Mouse (Mus musculus) layer of hippocampus, adult 2 months (tissue): Measurements from ENCODE around the gene Col6a5. TPM values are rescaled to one million over a fixed set of nuclear protein-coding genes. Genes with fewer than 3 reads are reported as not detected.

ENCODE experiments used
- DNase-seq, 2 experiments: peaks; one replicate each; pipeline ENCODE4 v3.0.0; 2022; ENCODE audit warnings: low spot score in 2 of 2
- H3K27ac ChIP-seq: fragments of 200-600 bp; 2 replicates; pipeline ENCODE4 v1.8.1; 2022
- H3K4me3 ChIP-seq: fragments of 200-600 bp; 2 replicates; pipeline ENCODE4 v1.8.1; 2022; ENCODE audit warnings: mild to moderate bottlenecking
- CTCF ChIP-seq: fragments of 200-600 bp; conservative IDR thresholded peaks from 2 replicates; pipeline ENCODE4 v1.8.1; 2022; ENCODE audit warnings: antibody characterized with exemption, mild to moderate bottlenecking, moderate library complexity
- long read RNA-seq, 2 experiments: library from polyadenylated mRNA; stranded (forward); transcript quantifications; one replicate each; pipeline ENCODE4 v2.0.0; 2021; ENCODE audit warnings: borderline mapping rate in 2 of 2
- total RNA-seq, 2 experiments: library from RNA; stranded (reverse); gene quantifications; 2 replicates each; pipeline ENCODE4 v1.2.3; 2021

The Col6a5 gene
- under 1 TPM; 0.39 to 0.64 TPM for total RNA-seq
- long read RNA-seq, experiment 1 = 0 reads
- long read RNA-seq, experiment 2, partial matches to known transcripts = 0 of 1 reads
- long read RNA-seq, experiment 2, other reads (novel, unspliced or antisense) = 1 of 1 reads

DNA sequence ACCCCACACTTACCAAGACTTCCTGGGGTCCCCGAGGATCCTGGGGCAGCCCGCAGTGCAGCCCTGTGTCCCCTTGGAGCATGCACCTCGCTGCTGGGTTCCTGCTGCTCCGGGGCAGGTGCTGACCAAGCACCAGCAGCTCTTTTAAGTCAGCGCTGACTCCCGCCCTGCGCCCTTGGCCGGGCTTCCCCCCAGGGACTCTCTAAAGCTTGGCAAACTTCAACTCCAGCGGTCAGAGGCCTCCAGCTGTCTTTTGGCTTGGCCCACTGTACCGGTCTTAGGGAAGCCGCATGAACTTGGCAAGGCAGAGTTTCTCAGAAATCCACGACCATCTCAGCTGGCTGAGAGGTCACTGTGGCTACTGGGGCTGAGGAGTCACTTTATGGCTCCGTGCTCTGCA is at the start of gene Col6a5:
Gene Col6a5, minus strand, starts transcription at position 111 of the 400 bp plus-strand sequence.
- TF ChIP-seq CTCF = no peak
- DNase-seq = no peak
- Histone ChIP-seq H3K27ac (no peak within 1 kb of the TSS), H3K4me3 (no peak within 1 kb of the TSS)

DNA sequence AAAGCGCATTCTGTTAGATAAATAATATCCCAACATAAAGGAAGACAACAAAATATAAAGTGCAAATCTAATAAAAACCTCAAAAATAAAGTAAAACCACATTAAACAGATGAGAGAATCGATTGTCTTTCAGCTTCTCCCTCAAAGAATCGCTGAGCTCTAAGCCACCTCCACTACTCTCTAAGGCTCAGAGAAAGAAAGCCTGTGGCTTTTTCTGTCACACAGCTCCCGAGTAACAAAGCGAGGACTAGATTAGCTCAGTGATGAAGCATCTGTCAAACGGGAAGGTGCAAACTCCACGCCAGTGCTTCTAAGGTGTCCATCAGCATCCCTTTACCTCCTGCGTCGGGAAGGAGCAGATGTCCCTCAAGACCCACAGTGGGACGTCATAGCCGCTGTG is 37.5 kb upstream of the Col6a5 start:
- no peak for TF ChIP-seq CTCF
- H3K4me3 ChIP-seq = no peak overlapping the region
- DNase-seq = no peak
- H3K27ac ChIP-seq = no peak overlapping the region

DNA sequence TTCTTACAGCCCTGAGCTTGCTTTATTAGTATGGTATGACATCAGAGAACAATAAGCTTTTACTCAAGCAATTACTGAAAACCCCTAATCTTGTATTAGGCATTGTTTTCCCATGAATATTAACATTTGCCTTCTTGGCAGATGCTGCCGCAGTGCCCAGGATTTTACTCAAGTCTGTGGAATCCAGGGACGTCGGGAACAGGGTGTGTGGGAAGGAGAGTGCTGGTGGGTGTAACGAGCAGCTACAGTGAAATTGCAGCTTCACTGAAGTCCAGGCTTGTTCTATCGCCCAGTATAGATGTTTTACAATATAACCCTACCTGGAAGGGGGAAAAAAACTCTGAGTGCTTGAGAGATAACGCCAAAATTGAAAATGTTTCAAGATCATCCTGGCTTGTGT is 32.0 kb upstream of the Col6a5 start:
- no peak for TF ChIP-seq CTCF
- H3K4me3 ChIP-seq = no peak overlapping the region
- H3K27ac ChIP-seq = peak overlapping the region; percentile 25; the same call in 1 of the 2 replicates
- DNase-seq = peak in 1 of 2 experiments; percentile 34

DNA sequence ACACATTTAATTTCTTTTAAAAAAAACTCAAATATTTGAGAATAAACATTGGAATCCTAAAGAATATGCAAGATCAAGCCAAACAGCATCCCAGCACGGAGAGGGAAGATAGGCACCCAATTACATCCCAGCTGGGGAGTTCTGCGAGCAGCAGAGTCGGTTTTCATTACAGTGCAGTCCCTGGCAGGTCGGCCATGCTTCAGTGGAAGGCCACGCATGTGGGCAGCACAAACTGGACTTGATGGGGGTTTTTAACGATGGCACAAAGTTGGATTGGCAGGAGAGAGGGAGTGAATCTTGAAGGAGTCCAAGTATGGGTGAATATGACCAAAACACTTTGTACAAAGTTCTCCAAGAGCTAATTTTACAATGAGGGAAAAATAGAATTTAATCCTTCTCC is 29.7 kb upstream of the Col6a5 start:
- no peak for DNase-seq
- no peak overlapping the region for H3K4me3 ChIP-seq
- no peak for TF ChIP-seq CTCF
- H3K27ac ChIP-seq = no peak overlapping the region

DNA sequence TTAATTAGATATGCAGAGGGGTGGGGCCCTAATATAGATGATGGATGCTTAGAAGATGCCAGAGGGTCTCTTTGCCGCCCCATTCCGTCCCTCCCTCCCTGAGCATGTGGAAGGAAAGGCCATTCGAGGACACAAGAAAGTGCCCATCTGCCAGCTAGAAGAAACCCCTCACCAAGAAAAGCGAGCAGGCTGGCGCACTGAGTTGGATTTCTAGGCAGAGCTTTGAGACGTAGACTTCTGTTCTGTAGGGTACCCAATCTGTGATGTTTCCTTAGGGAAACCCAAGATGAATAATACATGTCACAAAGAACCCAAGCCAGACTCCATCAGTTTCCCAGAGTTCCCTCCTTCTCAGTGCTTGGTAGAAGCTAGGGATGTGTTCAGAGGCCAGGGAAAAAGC is 29.0 kb upstream of the Col6a5 start:
- no peak for TF ChIP-seq CTCF
- no peak overlapping the region for H3K4me3 ChIP-seq
- DNase-seq = peak; percentile 12 to 26

DNA sequence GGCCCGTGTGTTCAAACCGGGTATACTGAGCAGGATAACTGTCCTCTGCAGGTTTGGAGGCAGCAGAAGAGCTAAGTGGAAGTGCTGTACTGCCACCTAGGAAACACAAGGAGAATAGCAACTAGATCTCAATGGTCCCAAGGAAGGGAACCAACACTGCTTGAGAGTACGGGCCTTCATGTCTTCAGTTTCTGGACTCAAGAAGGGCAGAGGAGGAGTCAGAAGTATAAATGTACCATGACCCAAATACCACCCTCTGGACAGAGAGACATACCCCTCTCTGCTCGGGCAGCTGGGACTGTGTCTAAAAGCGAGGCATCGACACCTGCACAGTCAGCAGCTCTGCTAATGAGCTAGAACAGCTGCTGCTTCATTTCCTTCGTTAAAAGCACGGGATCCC is 27.7 kb upstream of the Col6a5 start:
- TF ChIP-seq CTCF = peak; percentile 82
- peak; percentile 14 to 16 for DNase-seq
- Histone ChIP-seq H3K27ac (no peak overlapping the region), H3K4me3 (no peak overlapping the region)

More for the DNA sequence above, 29.0 kb upstream of the Col6a5 start:
- H3K27ac ChIP-seq = no peak overlapping the region

- no peak overlapping the region for H3K4me3 ChIP-seq
- no peak overlapping the region for H3K27ac ChIP-seq
- 0 out of 2 replicates have a peak, but pooled peaks have one; percentile 2 for TF ChIP-seq CTCF
- DNase-seq = no peak
Measured at GRCm38 (mm10) chr9:105984931-105985519, 24.6 kb upstream of the Col6a5 start.

- H3K27ac ChIP-seq = no peak overlapping the region
Measured at GRCm38 (mm10) chr9:105978479-105978878, 18.0 kb upstream of the Col6a5 start.

GRCm38 (mm10) chr9:105976871-105977270 is 16.4 kb upstream of the Col6a5 start:
- Histone ChIP-seq H3K4me3 (no peak overlapping the region), H3K27ac (no peak overlapping the region)
- TF ChIP-seq CTCF = no peak
- DNase-seq = no peak

More at GRCm38 (mm10) chr9:105978479-105978878, 18.0 kb upstream of the Col6a5 start:
- no peak for TF ChIP-seq CTCF
- H3K4me3 ChIP-seq = no peak overlapping the region
- DNase-seq = no peak

- no peak overlapping the region for H3K4me3 ChIP-seq
- H3K27ac ChIP-seq = no peak overlapping the region
- no peak for TF ChIP-seq CTCF
- no peak for DNase-seq
Measured at GRCm38 (mm10) chr9:105976314-105976713, 15.9 kb upstream of the Col6a5 start.

GRCm38 (mm10) chr9:105973736-105974135 is 13.3 kb upstream of the Col6a5 start:
- H3K4me3 ChIP-seq = no peak overlapping the region
- no peak overlapping the region for H3K27ac ChIP-seq
- no peak for DNase-seq
- TF ChIP-seq CTCF = no peak

- H3K27ac ChIP-seq = no peak overlapping the region
- no peak overlapping the region for H3K4me3 ChIP-seq
- no peak for DNase-seq
- TF ChIP-seq CTCF = no peak
Measured at GRCm38 (mm10) chr9:105972031-105972430, 11.6 kb upstream of the Col6a5 start.

DNA sequence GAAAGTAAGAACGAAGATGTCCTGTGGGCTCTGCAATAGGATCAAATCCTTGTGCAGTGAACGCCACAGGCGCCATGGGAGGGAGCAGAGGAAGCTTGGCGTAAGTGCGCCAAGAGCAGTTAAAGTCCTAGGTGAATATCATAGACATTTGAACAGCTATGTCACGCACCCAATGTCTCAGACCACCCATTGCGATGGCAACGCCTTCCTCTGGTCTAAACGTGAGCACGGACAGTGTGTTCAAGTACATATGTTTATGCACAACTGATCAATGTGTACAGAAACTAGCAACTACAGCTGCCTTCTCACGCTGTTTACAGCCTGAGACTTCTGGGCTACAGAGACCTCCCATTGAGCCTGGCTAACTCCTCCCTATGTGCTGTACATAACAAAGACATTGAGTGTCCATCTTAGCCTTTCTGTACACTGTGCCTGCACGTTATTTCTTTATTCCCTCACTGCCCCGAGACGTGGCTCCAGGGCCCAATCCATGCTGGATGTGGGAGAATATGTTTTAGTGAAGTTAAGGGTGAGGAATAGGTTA is 11.0 kb upstream of the Col6a5 start:
- Histone ChIP-seq H3K4me3 (no peak overlapping the region), H3K27ac (no peak overlapping the region)
- no peak for TF ChIP-seq CTCF
- no peak for DNase-seq

DNA sequence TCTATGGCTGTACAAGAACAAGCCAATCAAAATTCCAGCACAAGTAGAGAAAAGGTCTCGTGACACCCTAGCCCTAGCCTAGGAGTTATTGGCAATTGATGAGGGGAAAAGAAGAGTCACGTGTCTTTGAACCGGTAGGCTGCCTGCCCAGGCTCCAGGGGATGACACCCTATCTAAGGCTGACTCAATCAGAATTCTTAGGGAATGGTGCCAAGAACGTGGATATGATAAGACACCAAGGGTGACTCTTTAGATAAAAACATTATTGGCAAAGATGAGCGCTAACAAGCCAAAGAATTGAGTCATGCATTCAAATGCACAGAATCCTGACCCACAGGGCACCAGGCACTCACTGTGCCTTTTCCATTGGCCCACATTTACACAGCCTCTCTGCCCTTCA is 10.5 kb upstream of the Col6a5 start:
- no peak for DNase-seq
- TF ChIP-seq CTCF = no peak
- H3K27ac ChIP-seq = no peak overlapping the region
- H3K4me3 ChIP-seq = no peak overlapping the region

DNA sequence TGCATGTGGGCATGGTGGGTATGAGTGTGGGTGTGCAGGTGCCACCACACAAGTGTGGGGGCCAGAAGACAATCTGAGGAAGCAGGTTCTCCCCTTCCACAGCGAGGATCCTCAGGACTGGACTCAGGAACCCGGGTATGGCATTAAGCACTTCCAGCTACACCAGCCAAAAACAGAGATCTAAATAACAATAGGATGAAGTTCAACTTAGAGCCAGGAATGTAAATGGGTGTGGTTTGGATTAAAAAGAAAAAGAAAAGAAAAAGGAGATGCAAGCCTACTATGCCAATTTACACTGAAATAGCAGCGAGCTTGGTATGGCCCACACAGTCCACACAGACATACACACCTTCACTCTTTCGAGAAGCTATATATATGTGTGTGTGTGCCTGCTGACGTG is 7.5 kb upstream of the Col6a5 start:
- Histone ChIP-seq H3K27ac (no peak overlapping the region), H3K4me3 (no peak overlapping the region)
- TF ChIP-seq CTCF = no peak
- no peak for DNase-seq
